Mouse (Mus musculus): ENCODE data around the gene Gm12394. TPM values are rescaled to one million over a fixed set of nuclear protein-coding genes. Genes with fewer than 3 reads are reported as not detected.
"Not testable (repeated sequence)": the region's sequence is repeated elsewhere in the genome, so short reads cannot be mapped to it uniquely, and the experiment has no call there.

Gm12394 gene
- polyA plus RNA-seq, 1 experiment from 2014 or later = 0.13 TPM

- no peak overlapping the region for H3K4me3 ChIP-seq (ENCODE audit: low read length)
- H3K27ac ChIP-seq (ENCODE audit: low read length) = no peak overlapping the region
- WGBS = 77% methylated on average over 5 of the region's 5 CpGs
- H3K9me3 ChIP-seq (ENCODE audit: control insufficient read depth, low read length) = no peaks in the 10 kb centered on the region
- H3K36me3 ChIP-seq (ENCODE audit: control insufficient read depth, insufficient read depth, low read length) = no peaks in the 10 kb centered on the region
- no peaks in the 10 kb centered on the region for H3K27me3 ChIP-seq (replicated peaks; ENCODE audit: control insufficient read depth, insufficient read depth, low read length)
- no peak overlapping the region for H3K4me2 ChIP-seq (ENCODE audit: low read depth, low read length)
- ATAC-seq = no peak
- H3K4me1 ChIP-seq (ENCODE audit: control insufficient read depth, insufficient read depth, low read length) = no peaks in the 10 kb centered on the region
- no peak overlapping the region for H3K9ac ChIP-seq (ENCODE audit: low read depth, low read length)
Observed at GRCm38 (mm10) chr4:42870748-42871147, 14.2 kb upstream of the Gm12394 start.

- H3K9me3 ChIP-seq (ENCODE audit: control insufficient read depth, low read length) = no peaks in the 10 kb centered on the region
- H3K9ac ChIP-seq (ENCODE audit: low read depth, low read length) = no peak overlapping the region
- H3K27ac ChIP-seq (ENCODE audit: low read length) = no peak overlapping the region
- H3K4me3 ChIP-seq (ENCODE audit: low read length) = no peak overlapping the region
- H3K36me3 ChIP-seq (ENCODE audit: control insufficient read depth, insufficient read depth, low read length) = no peaks in the 10 kb centered on the region
- no peak for ATAC-seq
- no peak overlapping the region for H3K4me2 ChIP-seq (ENCODE audit: low read depth, low read length)
- no peaks in the 10 kb centered on the region for H3K27me3 ChIP-seq (replicated peaks; ENCODE audit: control insufficient read depth, insufficient read depth, low read length)
- 84% methylated on average over 5 of the region's 5 CpGs for WGBS
- H3K4me1 ChIP-seq (ENCODE audit: control insufficient read depth, insufficient read depth, low read length) = no peaks in the 10 kb centered on the region
Observed at GRCm38 (mm10) chr4:42868193-42868592, 11.6 kb upstream of the Gm12394 start.

GRCm38 (mm10) chr4:42867390-42867789 lies 10.8 kb upstream of the Gm12394 start:
- no peak overlapping the region for H3K4me3 ChIP-seq (ENCODE audit: low read length)
- 39% methylated on average over 3 of the region's 3 CpGs for WGBS
- no peaks in the 10 kb centered on the region for H3K9me3 ChIP-seq (ENCODE audit: control insufficient read depth, low read length)
- no peaks in the 10 kb centered on the region for H3K36me3 ChIP-seq (ENCODE audit: control insufficient read depth, insufficient read depth, low read length)
- no peaks in the 10 kb centered on the region for H3K4me1 ChIP-seq (ENCODE audit: control insufficient read depth, insufficient read depth, low read length)
- ATAC-seq = peak; percentile 95
- no peak overlapping the region for H3K9ac ChIP-seq (ENCODE audit: low read depth, low read length)
- H3K27me3 ChIP-seq (replicated peaks; ENCODE audit: control insufficient read depth, insufficient read depth, low read length) = no peaks in the 10 kb centered on the region
- H3K4me2 ChIP-seq (ENCODE audit: low read depth, low read length) = 0 out of 2 replicates have a peak overlapping the region, but pooled peaks have one; percentile 26
- 0 out of 2 replicates have a peak overlapping the region, but pooled peaks have one; percentile 12 for H3K27ac ChIP-seq (ENCODE audit: low read length)

- WGBS = 84% methylated on average over 5 of the region's 5 CpGs
- not testable (repeated sequence) for H3K27ac ChIP-seq (ENCODE audit: low read length); H3K4me2 ChIP-seq (ENCODE audit: low read depth, low read length); H3K4me3 ChIP-seq (ENCODE audit: low read length); H3K4me1 ChIP-seq (ENCODE audit: control insufficient read depth, insufficient read depth, low read length); H3K36me3 ChIP-seq (ENCODE audit: control insufficient read depth, insufficient read depth, low read length); H3K27me3 ChIP-seq (replicated peaks; ENCODE audit: control insufficient read depth, insufficient read depth, low read length); H3K9me3 ChIP-seq (ENCODE audit: control insufficient read depth, low read length); ATAC-seq; H3K9ac ChIP-seq (ENCODE audit: low read depth, low read length)
Observed at GRCm38 (mm10) chr4:42863487-42863886, 6.9 kb upstream of the Gm12394 start.

- WGBS = 80% methylated on average over 9 of the region's 9 CpGs
- H3K9ac ChIP-seq (ENCODE audit: low read depth, low read length); H3K4me2 ChIP-seq (ENCODE audit: low read depth, low read length); H3K27ac ChIP-seq (ENCODE audit: low read length); ATAC-seq; H3K9me3 ChIP-seq (ENCODE audit: control insufficient read depth, low read length); H3K36me3 ChIP-seq (ENCODE audit: control insufficient read depth, insufficient read depth, low read length); H3K27me3 ChIP-seq (replicated peaks; ENCODE audit: control insufficient read depth, insufficient read depth, low read length); H3K4me3 ChIP-seq (ENCODE audit: low read length); H3K4me1 ChIP-seq (ENCODE audit: control insufficient read depth, insufficient read depth, low read length): not testable (repeated sequence)
Observed at GRCm38 (mm10) chr4:42860483-42860882, 3.9 kb upstream of the Gm12394 start.

GRCm38 (mm10) chr4:42853788-42854187 lies 2.8 kb downstream of the Gm12394 start, which contains the start of gene Fam205a1:
Gene Fam205a1 (minus strand): TSS chr4:42853888.
- H3K27me3 ChIP-seq (replicated peaks; ENCODE audit: control insufficient read depth, insufficient read depth, low read length); H3K4me2 ChIP-seq (ENCODE audit: low read depth, low read length); ATAC-seq; H3K4me3 ChIP-seq (ENCODE audit: low read length); H3K27ac ChIP-seq (ENCODE audit: low read length); H3K9ac ChIP-seq (ENCODE audit: low read depth, low read length); H3K36me3 ChIP-seq (ENCODE audit: control insufficient read depth, insufficient read depth, low read length); H3K9me3 ChIP-seq (ENCODE audit: control insufficient read depth, low read length); H3K4me1 ChIP-seq (ENCODE audit: control insufficient read depth, insufficient read depth, low read length): not testable (repeated sequence)
- WGBS = no CpG with 5 or more reads among the region's 1 CpGs

- not testable (repeated sequence) for H3K4me2 ChIP-seq (ENCODE audit: low read depth, low read length); H3K36me3 ChIP-seq (ENCODE audit: control insufficient read depth, insufficient read depth, low read length); H3K27ac ChIP-seq (ENCODE audit: low read length); H3K9me3 ChIP-seq (ENCODE audit: control insufficient read depth, low read length); H3K4me1 ChIP-seq (ENCODE audit: control insufficient read depth, insufficient read depth, low read length); H3K27me3 ChIP-seq (replicated peaks; ENCODE audit: control insufficient read depth, insufficient read depth, low read length); H3K4me3 ChIP-seq (ENCODE audit: low read length); ATAC-seq; H3K9ac ChIP-seq (ENCODE audit: low read depth, low read length)
- no CpG with 5 or more reads among the region's 5 CpGs for WGBS
Observed at GRCm38 (mm10) chr4:42773893-42774292, 82.7 kb downstream of the Gm12394 start, which contains the start of gene Ccl21a. Gene Ccl21a (minus strand): TSS chr4:42773993.

- H3K9me3 ChIP-seq (ENCODE audit: control insufficient read depth, low read length); H3K36me3 ChIP-seq (ENCODE audit: control insufficient read depth, insufficient read depth, low read length); H3K4me2 ChIP-seq (ENCODE audit: low read depth, low read length); H3K27ac ChIP-seq (ENCODE audit: low read length); H3K27me3 ChIP-seq (replicated peaks; ENCODE audit: control insufficient read depth, insufficient read depth, low read length); H3K9ac ChIP-seq (ENCODE audit: low read depth, low read length); ATAC-seq; H3K4me1 ChIP-seq (ENCODE audit: control insufficient read depth, insufficient read depth, low read length); H3K4me3 ChIP-seq (ENCODE audit: low read length): not testable (repeated sequence)
- no CpG with 5 or more reads among the region's 6 CpGs for WGBS
Observed at GRCm38 (mm10) chr4:42756477-42756876, 100.1 kb downstream of the Gm12394 start, which contains the start of gene Ccl19. Gene Ccl19 (minus strand): TSS chr4:42756577.

- H3K27me3 ChIP-seq (replicated peaks; ENCODE audit: control insufficient read depth, insufficient read depth, low read length); H3K4me2 ChIP-seq (ENCODE audit: low read depth, low read length); ATAC-seq; H3K4me1 ChIP-seq (ENCODE audit: control insufficient read depth, insufficient read depth, low read length); H3K27ac ChIP-seq (ENCODE audit: low read length); H3K9me3 ChIP-seq (ENCODE audit: control insufficient read depth, low read length); H3K9ac ChIP-seq (ENCODE audit: low read depth, low read length); H3K4me3 ChIP-seq (ENCODE audit: low read length); H3K36me3 ChIP-seq (ENCODE audit: control insufficient read depth, insufficient read depth, low read length): not testable (repeated sequence)
- no CpG with 5 or more reads among the region's 13 CpGs for WGBS
Observed at GRCm38 (mm10) chr4:42735245-42735644, 121.3 kb downstream of the Gm12394 start, which contains the start of gene 4930578G10Rik. Gene 4930578G10Rik (plus strand): TSS chr4:42735545.
